Mouse (Mus musculus) brain, embryonic 18.5 days (tissue): ENCODE measurements around the gene Acvr1c.
A peak's percentile ranks its signal among the peaks of the same experiment; 100 is the strongest.

ENCODE experiments used
- DNase-seq: peaks from one replicate; pipeline ENCODE4 v3.0.0-alpha.2; 2012; ENCODE audit warnings: low read depth, low spot score

Acvr1c gene

DNA sequence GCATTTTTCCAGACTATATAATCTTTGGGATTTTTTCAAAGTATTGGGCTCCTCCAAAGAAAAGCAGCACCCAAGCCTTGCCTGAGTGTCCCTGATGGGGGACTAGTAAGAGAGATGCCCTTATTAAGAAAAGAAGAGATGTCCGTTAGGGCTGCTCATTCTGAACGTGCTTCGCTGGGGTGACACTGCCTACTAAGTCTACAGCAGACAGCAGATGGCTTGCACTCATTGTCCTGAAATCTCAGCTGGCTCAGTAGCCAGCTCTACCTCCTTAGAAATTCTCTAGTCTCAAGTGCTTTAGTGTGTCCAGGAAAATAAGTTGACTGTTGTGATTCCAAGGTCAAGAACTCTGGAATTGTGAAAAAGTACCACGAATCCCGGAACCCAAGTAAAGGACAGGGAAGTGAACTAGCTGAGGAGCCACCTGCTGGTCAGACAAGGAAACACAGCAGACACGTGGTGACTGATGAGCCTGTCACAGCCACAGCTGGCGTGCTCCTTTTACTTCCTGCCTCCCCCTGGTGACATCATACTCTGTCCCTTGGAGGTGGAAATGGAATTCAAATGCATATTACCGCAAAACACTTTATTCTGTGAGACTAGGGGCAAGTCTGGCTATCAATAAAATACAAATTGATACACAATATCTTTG, 75.3 kb downstream of the Acvr1c start:
- DNase-seq, result no peak

DNA sequence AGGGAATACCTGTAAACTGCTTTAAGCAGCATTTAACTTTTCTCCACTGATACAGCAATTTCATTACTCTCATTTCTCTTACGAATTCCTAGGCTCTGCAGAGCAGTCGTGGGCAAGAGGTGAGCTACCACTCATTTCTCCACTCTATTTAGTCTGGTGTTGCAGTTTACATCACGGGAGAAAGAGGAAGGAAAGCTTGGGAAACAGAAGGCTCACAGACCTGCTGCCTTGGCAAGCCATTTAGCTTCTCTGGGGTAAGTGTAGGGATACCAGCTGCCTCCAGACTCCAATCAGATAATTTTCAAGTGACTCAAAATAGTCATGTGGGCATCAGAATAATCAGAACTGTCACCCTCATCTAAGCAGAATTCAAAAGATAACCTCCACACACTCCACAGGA, 76.6 kb downstream of the Acvr1c start:
- DNase-seq, result no peak

DNA sequence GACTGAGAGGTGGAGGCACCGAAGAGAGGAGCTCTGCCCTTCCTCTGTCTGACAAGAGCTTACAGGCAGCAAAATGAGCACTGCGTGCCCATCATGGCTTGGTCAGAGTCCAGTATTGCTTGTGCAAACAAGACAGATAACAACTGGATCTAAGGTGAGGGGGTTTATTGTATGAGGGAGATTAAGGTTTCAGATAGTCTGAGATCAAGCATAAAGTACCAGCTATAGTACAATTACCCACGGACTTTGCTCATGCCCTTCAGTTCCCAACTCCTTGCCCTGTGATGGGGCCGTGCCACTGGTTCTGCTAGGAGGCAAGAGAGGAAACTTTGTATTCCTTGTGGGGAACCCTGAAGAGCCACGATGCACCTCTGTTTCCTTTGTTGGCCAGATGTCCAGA, 78.5 kb downstream of the Acvr1c start:
- DNase-seq, result no peak

DNA sequence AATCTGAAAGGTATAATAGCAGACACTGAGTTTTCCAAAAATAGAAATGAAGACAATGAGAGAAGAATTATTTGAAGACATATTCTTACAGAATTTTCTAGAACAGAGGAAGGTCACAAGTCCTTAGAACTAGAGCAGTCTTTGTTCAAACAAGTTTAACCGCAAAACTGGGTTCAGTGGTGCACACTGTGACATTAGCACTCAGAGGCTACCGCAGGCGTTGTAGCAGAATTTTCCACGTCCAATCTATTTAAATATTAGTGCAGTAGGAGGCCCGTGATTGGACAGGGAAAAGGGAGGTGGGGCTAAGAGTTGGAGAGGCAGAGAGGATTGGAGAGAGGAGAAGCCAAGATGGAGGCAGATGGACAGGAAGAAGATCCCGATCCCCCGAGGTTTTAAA, 81.2 kb downstream of the Acvr1c start:
- no peak for DNase-seq

DNA sequence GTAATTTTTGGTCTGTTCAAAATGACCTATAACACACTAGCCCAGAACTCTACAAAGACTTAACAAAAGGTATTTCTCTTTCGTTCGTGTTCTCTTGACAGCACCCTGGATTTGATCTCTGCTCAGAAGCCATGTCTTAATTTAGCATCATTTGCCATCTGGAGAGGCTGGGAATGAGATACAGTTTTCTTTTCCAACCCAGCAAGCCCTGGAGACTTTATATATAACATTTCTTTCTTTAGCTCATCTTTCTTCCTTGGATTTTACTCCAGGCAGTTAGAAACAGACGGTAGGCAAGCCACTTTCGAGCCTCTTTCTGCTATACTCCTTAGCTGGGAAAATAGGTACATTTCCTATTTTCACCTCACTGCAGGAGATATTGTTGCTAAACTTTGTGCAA, 117.1 kb downstream of the Acvr1c start:
- peak; percentile 43 for DNase-seq

DNA sequence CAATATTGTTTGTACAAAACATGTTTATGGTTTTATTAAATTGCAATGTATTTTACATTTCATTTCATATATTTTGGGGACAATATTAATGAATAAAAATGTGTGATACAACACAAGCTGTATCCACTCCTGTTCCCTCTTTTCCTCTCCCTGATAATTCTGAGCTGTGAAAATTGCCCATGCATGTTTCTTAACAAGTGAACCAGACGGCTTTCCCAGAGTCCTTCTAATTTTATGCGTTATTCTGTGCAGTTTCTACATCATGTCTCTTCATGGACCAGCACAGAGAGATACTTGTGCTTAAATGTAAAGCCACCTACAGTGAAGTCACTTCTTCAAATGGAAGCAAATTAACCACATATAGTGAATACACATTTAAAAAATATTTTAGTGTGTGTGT, 120.2 kb downstream of the Acvr1c start:
- peak; percentile 46 for DNase-seq
